Mouse (Mus musculus) ES-E14 (cell line): ENCODE results near the gene Sarm1.

Experiments used
- HCFC1 ChIP-seq: IDR thresholded peaks from 2 replicates; pipeline ENCODE4 v1.6.1; 2012; ENCODE audit warnings: low read length, inconsistent platforms, borderline replicate concordance; ENCODE audit not compliant: insufficient read depth
- MAFK ChIP-seq: IDR thresholded peaks from 2 replicates; pipeline ENCODE4 v1.6.1; 2014; ENCODE audit warnings: mild to moderate bottlenecking, low read depth, low read length, inconsistent platforms; ENCODE audit not compliant: insufficient read depth
- ZNF384 ChIP-seq: IDR thresholded peaks from 2 replicates; pipeline ENCODE4 v1.6.1; 2012; ENCODE audit warnings: low read depth, low read length, inconsistent platforms

- TF ChIP-seq ZNF384: no peak
- TF ChIP-seq MAFK: no peak
- no peak for TF ChIP-seq HCFC1
These were observed 43.3 kb downstream of the Sarm1 start for GRCm38 (mm10) chr11:78454276-78454675.
